Mouse (Mus musculus) right cerebral cortex, adult 18-20 months (tissue): ENCODE results near the gene Degs1.

Experiments
- DNase-seq: peaks from one replicate; pipeline ENCODE4 v3.0.0; 2022; ENCODE audit warnings: mixed read lengths

Degs1 gene

GRCm38 (mm10) chr1:182280046-182280445 lies 2.6 kb downstream of the Degs1 start:
- no peak for DNase-seq

GRCm38 (mm10) chr1:182279436-182279835 lies 3.2 kb downstream of the Degs1 start:
- DNase-seq, result no peak

GRCm38 (mm10) chr1:182275109-182275508 lies 7.5 kb downstream of the Degs1 start:
- no peak for DNase-seq

GRCm38 (mm10) chr1:182271632-182272031 lies 11.0 kb downstream of the Degs1 start:
- DNase-seq, result no peak

- DNase-seq, result no peak
Measured at GRCm38 (mm10) chr1:182271130-182271529, 11.5 kb downstream of the Degs1 start.

- no peak for DNase-seq
Measured at GRCm38 (mm10) chr1:182268317-182268716, 14.3 kb downstream of the Degs1 start.

GRCm38 (mm10) chr1:182266028-182266525 lies 16.5 kb downstream of the Degs1 start:
- DNase-seq, result no peak

- DNase-seq, result no peak
Measured at GRCm38 (mm10) chr1:182256041-182256680, 26.4 kb downstream of the Degs1 start.

GRCm38 (mm10) chr1:182255031-182255430 lies 27.6 kb downstream of the Degs1 start:
- DNase-seq, result no peak

- no peak for DNase-seq
Measured at GRCm38 (mm10) chr1:182254618-182255017, 28.0 kb downstream of the Degs1 start.

- DNase-seq, result no peak
Measured at GRCm38 (mm10) chr1:182253756-182254534, 28.7 kb downstream of the Degs1 start.

GRCm38 (mm10) chr1:182252534-182253171 lies 30.0 kb downstream of the Degs1 start:
- no peak for DNase-seq

- no peak for DNase-seq
Measured at GRCm38 (mm10) chr1:182250734-182251133, 31.9 kb downstream of the Degs1 start.

GRCm38 (mm10) chr1:182249298-182249697 lies 33.3 kb downstream of the Degs1 start:
- no peak for DNase-seq

- no peak for DNase-seq
Measured at GRCm38 (mm10) chr1:182245003-182245402, 37.6 kb downstream of the Degs1 start.

GRCm38 (mm10) chr1:182238056-182238703 lies 44.4 kb downstream of the Degs1 start:
- DNase-seq, result no peak

GRCm38 (mm10) chr1:182237386-182237785 lies 45.2 kb downstream of the Degs1 start:
- DNase-seq, result peak; percentile 4

GRCm38 (mm10) chr1:182235174-182235573 lies 47.4 kb downstream of the Degs1 start:
- no peak for DNase-seq

GRCm38 (mm10) chr1:182229381-182229780 lies 53.2 kb downstream of the Degs1 start:
- DNase-seq, result no peak

- DNase-seq, result no peak
Measured at GRCm38 (mm10) chr1:182227141-182227963, 55.3 kb downstream of the Degs1 start.

GRCm38 (mm10) chr1:182226261-182226660 lies 56.3 kb downstream of the Degs1 start:
- DNase-seq, result no peak
